Mouse (Mus musculus) lung, embryonic 16.5 days (tissue): ENCODE measurements around the gene Lcmt1. TPM values are rescaled to one million over a fixed set of nuclear protein-coding genes. Genes with fewer than 3 reads are reported as not detected.
A peak's percentile ranks its signal among the peaks of the same experiment; 100 is the strongest.

ENCODE experiments used
- ATAC-seq: fragments of 200-750 bp; cut with Nextera tagmentation; 2 replicates; pipeline ENCODE4 v1.8.0; 2017; ENCODE audit warnings: low read depth, mild to moderate bottlenecking, moderate library complexity
- H3K27ac ChIP-seq: fragments of 300-500 bp; sonication (generic); 2 replicates; pipeline ENCODE4 v1.5.1; 2014; ENCODE audit warnings: mild to moderate bottlenecking, control low read depth, low read length
- H3K27me3 ChIP-seq: fragments of 300-500 bp; sonication (generic); 2 replicates; pipeline ENCODE4 v1.6.1; 2014; ENCODE audit warnings: low read depth, low read length, mixed read lengths; ENCODE audit not compliant: control insufficient read depth, insufficient read depth
- H3K36me3 ChIP-seq: fragments of 300-500 bp; sonication (generic); 2 replicates; pipeline ENCODE4 v1.6.1; 2014; ENCODE audit warnings: low read length; ENCODE audit not compliant: control insufficient read depth, insufficient read depth
- H3K4me1 ChIP-seq: fragments of 300-500 bp; sonication (generic); replicated peaks from 2 replicates; pipeline ENCODE4 v1.6.1; 2014; ENCODE audit warnings: low read length, mixed read lengths; ENCODE audit not compliant: control insufficient read depth, insufficient read depth
- H3K4me2 ChIP-seq: fragments of 300-500 bp; sonication (generic); 2 replicates; pipeline ENCODE4 v1.6.1; 2014; ENCODE audit warnings: low read depth, low read length, control low read depth
- H3K4me3 ChIP-seq: fragments of 300-500 bp; sonication (generic); 2 replicates; pipeline ENCODE4 v1.5.1; 2014; ENCODE audit warnings: mild to moderate bottlenecking, low read length, control low read depth
- H3K9ac ChIP-seq: fragments of 300-500 bp; sonication (generic); 2 replicates; pipeline ENCODE4 v1.6.1; 2014; ENCODE audit warnings: low read length, control low read depth
- H3K9me3 ChIP-seq: fragments of 300-500 bp; sonication (generic); 2 replicates; pipeline ENCODE4 v1.6.1; 2016; ENCODE audit warnings: low read length; ENCODE audit not compliant: control insufficient read depth
- WGBS: fragments of 180-500 bp; shearing (Covaris S2); extraction: QIAGEN DNeasy Blood & Tissue Kit; methylation state at CpG from one replicate; pipeline ENCODE4 v1.1.7; 2014; 5-methylcytosine and 5-hydroxymethylcytosine counted together
- polyA plus RNA-seq: library from polyadenylated mRNA; unstranded; fragments of >200 nt; fragmentation: Nextera tagmentation; extraction: Ambion mirVana; gene quantifications from 2 replicates; pipeline ENCODE4 v1.2.1, GENCODE M21; 2015

Lcmt1 gene
- polyA plus RNA-seq, 1 experiment from 2014 or later = 40.9 TPM

- no peak overlapping the region for H3K9ac ChIP-seq
- peak overlapping the region; percentile 31; the same call in 1 of the 2 replicates for H3K27ac ChIP-seq
- H3K9me3 ChIP-seq = no peaks in the 10 kb centered on the region
- WGBS = 55% methylated on average over 8 of the region's 8 CpGs
- H3K36me3 ChIP-seq = no peaks in the 10 kb centered on the region
- H3K4me2 ChIP-seq = no peak overlapping the region
- peak; percentile 64 for ATAC-seq
- no peak overlapping the region for H3K4me3 ChIP-seq
- no peaks in the 10 kb centered on the region for H3K27me3 ChIP-seq
- peaks cover 21% of the 10 kb centered on the region for H3K4me1 ChIP-seq
Measured at GRCm38 (mm10) chr7:123338351-123338750, 31.2 kb upstream of the Lcmt1 start.

DNA sequence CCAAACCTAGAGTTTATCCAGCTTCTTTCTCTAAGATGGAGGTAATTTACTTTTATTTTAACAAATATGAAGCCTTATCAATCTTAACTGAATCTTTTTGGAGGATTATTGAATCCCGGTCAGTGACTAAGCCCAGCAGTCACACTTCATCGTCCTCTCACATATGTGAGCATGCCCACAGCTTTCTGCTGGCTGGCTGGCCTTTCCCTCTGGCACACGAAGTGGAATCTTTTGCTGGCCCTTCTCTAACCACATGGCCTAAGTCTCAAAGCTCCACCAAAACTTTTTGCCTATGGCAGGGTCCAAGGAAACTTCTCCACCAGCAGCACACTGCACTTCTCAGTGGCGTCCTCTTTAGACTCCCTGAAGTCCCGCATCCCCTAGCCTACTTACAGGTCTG is 27.7 kb upstream of the Lcmt1 start:
- H3K27ac ChIP-seq = no peak overlapping the region
- H3K4me3 ChIP-seq = no peak overlapping the region
- 53% methylated on average over 5 of the region's 5 CpGs for WGBS
- no peak overlapping the region for H3K4me2 ChIP-seq
- H3K9ac ChIP-seq = no peak overlapping the region
- H3K27me3 ChIP-seq = no peaks in the 10 kb centered on the region
- no peak for ATAC-seq
- no peaks in the 10 kb centered on the region for H3K9me3 ChIP-seq
- H3K4me1 ChIP-seq = peaks cover 32% of the 10 kb centered on the region
- H3K36me3 ChIP-seq = no peaks in the 10 kb centered on the region

DNA sequence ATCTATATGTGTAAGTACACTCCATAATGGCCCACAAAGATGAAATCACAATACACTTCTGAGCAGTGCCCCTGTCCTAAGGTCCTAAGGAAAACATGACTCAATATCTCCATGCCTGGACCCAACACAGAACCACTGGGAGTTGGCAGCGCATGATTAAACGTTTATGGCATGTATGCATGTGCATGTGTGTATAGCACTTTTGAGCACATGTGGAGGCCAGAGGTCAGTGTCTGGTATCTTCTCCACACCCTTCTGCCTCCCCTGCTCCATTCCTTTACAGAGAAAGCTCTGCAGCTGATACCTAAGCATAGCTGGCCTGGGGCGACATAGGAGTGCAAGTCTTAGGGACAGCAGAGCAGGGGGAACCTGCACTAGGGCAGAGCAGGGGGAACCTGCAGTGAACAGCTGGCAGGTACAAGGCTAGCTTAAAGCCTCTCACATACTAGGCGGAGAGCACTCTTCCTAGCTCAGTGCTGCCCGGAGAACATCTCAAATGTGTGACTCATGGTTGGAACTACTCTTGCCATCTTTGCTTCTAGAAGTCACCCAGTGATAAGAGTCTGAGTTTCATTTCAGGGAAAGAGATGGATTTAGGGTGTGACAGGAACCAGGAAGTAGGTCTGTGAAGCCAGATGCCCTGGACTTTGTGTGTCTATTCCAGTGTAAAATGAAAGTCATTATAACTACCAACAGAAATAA is 25.4 kb upstream of the Lcmt1 start:
- Histone ChIP-seq H3K4me2 (no peak overlapping the region), H3K27ac (no peak overlapping the region), H3K9ac (no peak overlapping the region), H3K27me3 (no peaks in the 10 kb centered on the region), H3K9me3 (no peaks in the 10 kb centered on the region), H3K36me3 (no peaks in the 10 kb centered on the region), H3K4me3 (no peak overlapping the region), H3K4me1 (peaks cover 29% of the 10 kb centered on the region)
- WGBS = 88% methylated on average over 5 of the region's 5 CpGs
- no peak for ATAC-seq

DNA sequence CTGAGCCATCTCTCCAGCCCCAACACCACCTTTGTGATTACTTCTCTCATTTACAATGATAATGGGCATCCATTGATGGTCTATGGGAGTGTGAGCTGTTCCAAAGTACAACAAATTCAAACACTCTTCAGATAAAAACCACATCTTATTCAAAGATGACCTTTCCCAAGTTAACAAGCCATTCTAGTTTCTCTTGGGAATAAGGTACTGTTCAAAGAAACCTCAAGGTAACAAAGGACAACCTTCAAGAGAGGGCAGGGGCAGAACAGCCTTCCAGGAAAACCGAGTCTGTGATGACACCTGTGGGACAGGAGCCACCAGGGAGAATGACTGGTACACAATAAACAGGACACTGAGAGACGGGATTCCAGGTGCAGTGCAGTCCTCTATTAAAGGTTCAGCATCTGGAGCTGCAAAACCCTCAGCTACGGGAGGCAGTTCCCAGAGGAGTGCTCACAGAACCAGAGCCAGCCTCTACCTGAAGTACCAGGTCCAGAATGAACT is 24.5 kb upstream of the Lcmt1 start:
- no peaks in the 10 kb centered on the region for H3K27me3 ChIP-seq
- 72% methylated on average over 3 of the region's 3 CpGs for WGBS
- ATAC-seq = no peak
- no peak overlapping the region for H3K9ac ChIP-seq
- no peaks in the 10 kb centered on the region for H3K9me3 ChIP-seq
- H3K4me2 ChIP-seq = no peak overlapping the region
- no peaks in the 10 kb centered on the region for H3K36me3 ChIP-seq
- no peak overlapping the region for H3K27ac ChIP-seq
- H3K4me3 ChIP-seq = no peak overlapping the region
- H3K4me1 ChIP-seq = peaks cover 28% of the 10 kb centered on the region

DNA sequence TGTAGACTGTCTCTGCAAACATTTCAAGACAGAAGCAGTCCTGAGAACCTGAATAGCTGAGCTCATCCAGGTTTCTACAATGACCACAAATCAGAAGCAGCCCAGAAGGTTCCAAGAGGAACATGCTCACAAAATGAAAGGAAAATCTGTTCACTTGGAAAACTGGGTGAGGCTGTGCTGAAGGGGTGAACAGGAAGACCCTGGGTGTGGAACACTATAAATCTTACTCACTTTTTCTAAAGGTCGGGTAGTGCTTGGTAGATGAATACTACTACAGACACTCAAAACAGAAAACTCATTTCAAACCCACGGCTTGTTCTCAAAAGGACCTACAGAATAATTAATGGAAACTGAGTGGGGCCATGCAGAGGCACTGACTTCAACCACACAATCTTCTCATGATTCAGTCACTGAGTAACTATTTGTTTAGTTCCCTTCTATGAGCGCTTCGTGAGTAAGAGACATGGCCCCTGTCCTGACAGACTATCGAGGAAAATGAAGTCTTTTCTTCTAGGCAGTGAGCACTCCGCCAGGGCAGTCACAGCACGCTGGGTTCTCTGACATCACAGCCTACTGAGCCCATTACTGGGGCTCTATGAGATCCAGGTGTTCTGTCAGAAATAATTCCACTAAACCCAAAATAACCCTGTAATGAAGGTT is 22.8 kb upstream of the Lcmt1 start:
- Histone ChIP-seq H3K9ac (no peak overlapping the region), H3K27ac (no peak overlapping the region), H3K4me1 (peaks cover 18% of the 10 kb centered on the region), H3K9me3 (no peaks in the 10 kb centered on the region), H3K4me2 (no peak overlapping the region), H3K36me3 (no peaks in the 10 kb centered on the region), H3K27me3 (no peaks in the 10 kb centered on the region), H3K4me3 (no peak overlapping the region)
- no peak for ATAC-seq
- WGBS = 58% methylated on average over 7 of the region's 7 CpGs

GRCm38 (mm10) chr7:123349813-123350212 is 19.8 kb upstream of the Lcmt1 start:
- no peak overlapping the region for H3K4me3 ChIP-seq
- H3K4me1 ChIP-seq = peaks cover 13% of the 10 kb centered on the region
- no peaks in the 10 kb centered on the region for H3K36me3 ChIP-seq
- H3K4me2 ChIP-seq = no peak overlapping the region
- 67% methylated on average over 11 of the region's 11 CpGs for WGBS
- no peak overlapping the region for H3K9ac ChIP-seq
- H3K27ac ChIP-seq = no peak overlapping the region
- H3K9me3 ChIP-seq = no peaks in the 10 kb centered on the region
- H3K27me3 ChIP-seq = no peaks in the 10 kb centered on the region
- ATAC-seq = no peak

DNA sequence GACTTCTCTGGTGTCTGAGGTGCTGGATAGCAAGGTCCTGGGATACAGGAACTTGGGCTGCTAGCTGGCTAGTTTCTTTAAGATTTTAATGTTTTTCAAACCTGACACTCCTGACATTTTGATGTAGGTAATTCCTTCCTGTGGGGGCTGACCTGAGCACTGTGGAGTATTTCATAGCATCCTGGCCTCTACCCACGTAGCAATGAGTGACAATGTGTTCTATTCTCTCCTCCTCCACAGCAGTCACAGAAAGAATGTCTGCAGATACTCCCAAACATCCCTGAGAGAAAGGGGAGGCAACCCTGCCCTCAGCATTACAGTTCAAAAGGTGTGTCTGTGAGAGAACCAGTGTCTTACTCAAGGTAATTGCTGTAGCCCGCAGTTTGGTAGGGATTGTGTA is 19.3 kb upstream of the Lcmt1 start:
- H3K9ac ChIP-seq = no peak overlapping the region
- 49% methylated on average over 2 of the region's 2 CpGs for WGBS
- H3K4me3 ChIP-seq = no peak overlapping the region
- H3K27me3 ChIP-seq = no peaks in the 10 kb centered on the region
- no peak overlapping the region for H3K4me2 ChIP-seq
- H3K9me3 ChIP-seq = no peaks in the 10 kb centered on the region
- ATAC-seq = no peak
- H3K4me1 ChIP-seq = peaks cover 13% of the 10 kb centered on the region
- no peak overlapping the region for H3K27ac ChIP-seq
- H3K36me3 ChIP-seq = no peaks in the 10 kb centered on the region

DNA sequence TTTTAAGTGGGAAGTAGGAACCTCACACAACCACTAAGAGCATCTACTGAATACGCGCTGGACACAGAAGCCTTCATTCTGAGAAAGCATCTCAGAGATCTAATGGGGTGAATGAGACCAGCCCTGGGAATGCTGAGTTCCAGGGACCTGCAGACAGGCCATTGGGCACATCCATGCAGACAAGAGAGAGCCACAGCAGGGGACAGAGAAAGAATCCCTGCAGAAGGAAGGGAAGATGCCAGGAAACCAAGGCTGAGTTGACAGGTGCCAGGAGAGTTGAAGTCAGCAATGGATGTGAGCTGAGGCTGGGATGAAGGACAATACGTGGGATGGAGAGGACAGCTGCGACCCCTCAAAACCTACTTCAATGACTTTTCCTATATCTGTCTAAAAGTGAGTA is 16.5 kb upstream of the Lcmt1 start:
- H3K36me3 ChIP-seq = no peaks in the 10 kb centered on the region
- no peaks in the 10 kb centered on the region for H3K9me3 ChIP-seq
- H3K27ac ChIP-seq = no peak overlapping the region
- no peak overlapping the region for H3K4me2 ChIP-seq
- 94% methylated on average over 4 of the region's 4 CpGs for WGBS
- no peaks in the 10 kb centered on the region; the same call in 1 of the 2 replicates for H3K4me1 ChIP-seq
- ATAC-seq = no peak
- H3K4me3 ChIP-seq = no peak overlapping the region
- H3K9ac ChIP-seq = no peak overlapping the region
- H3K27me3 ChIP-seq = no peaks in the 10 kb centered on the region

DNA sequence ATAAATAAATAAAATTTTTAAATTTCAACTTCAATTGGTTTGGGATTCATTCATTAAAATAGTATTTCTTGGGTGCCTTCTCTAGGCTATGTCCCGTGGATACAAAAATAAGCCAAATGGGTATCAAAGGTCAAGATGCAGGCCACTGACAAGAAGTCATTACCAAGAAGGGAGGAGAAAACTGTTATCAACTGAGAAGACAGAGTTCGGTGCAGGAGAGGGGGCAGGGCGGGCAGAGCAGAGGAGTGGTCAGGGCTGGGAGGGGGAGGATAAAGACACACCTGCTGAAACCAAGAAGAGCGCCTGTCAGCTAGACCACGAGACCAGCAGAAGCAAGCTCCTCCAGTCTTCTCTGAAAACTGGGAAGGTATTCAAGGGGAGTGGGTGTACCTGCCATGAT is 15.7 kb upstream of the Lcmt1 start:
- no peak overlapping the region for H3K4me3 ChIP-seq
- H3K36me3 ChIP-seq = no peaks in the 10 kb centered on the region
- H3K4me2 ChIP-seq = no peak overlapping the region
- no peaks in the 10 kb centered on the region; the same call in 1 of the 2 replicates for H3K4me1 ChIP-seq
- H3K27me3 ChIP-seq = no peaks in the 10 kb centered on the region
- no peaks in the 10 kb centered on the region for H3K9me3 ChIP-seq
- H3K9ac ChIP-seq = no peak overlapping the region
- WGBS = 61% methylated on average over 5 of the region's 5 CpGs
- no peak for ATAC-seq
- H3K27ac ChIP-seq = no peak overlapping the region
